In genomic region chr8:92132949-92133348, GRCm38 (mm10) we compare ENCODE assay signal across 15 mouse cellular contexts.
DNase-seq lines count a peak whose midpoint lies in the region; ATAC-seq and TF ChIP-seq lines count a peak whose summit lies in the region.
"Had no signal": no experiment of that assay in that cellular context is flagged by ENCODE, and none has a peak within 500 bp of the region (broad histone marks: within the 10 kb centered on the region; RNA-seq: fewer than 3 reads in every experiment).

No protein-coding gene starts in this region.

- TF ChIP-seq EP300 in ES-Bruce4 (IDR thresholded peaks at IDR 0.05; ENCODE audit: insufficient read depth, low read depth, low read length): 0 out of 2 replicates have a peak, but pooled peaks have one; percentile 32

- no peak for DNase-seq in forebrain, embryonic 11.5 days (ENCODE audit: low spot score)
- DNase-seq in hindbrain, embryonic 11.5 days (ENCODE audit: low spot score): no peak
- no peak for DNase-seq in midbrain, embryonic 14.5 days
- no peak for DNase-seq in cerebellum, adult 9-11 months
- DNase-seq in thymus, postnatal 25 days: no peak
- no peak for DNase-seq in ovary, postnatal 36 days (ENCODE audit: low spot score)
- DNase-seq: adrenal gland, postnatal 10 days; cerebellum, adult 2 months; embryo, embryonic 11 days; kidney, adult 8-10 months; thymus, postnatal 4 days had no signal

- H3K36me3 ChIP-seq in forebrain, embryonic 11.5 days (ENCODE audit: control insufficient read depth, insufficient read depth, low read length): no peaks in the 10 kb centered on the region
- no peaks in the 10 kb centered on the region for H3K36me3 ChIP-seq in forebrain, embryonic 16.5 days (ENCODE audit: control insufficient read depth, insufficient read depth)
- H3K36me3 ChIP-seq in ES-Bruce4 (ENCODE audit: control insufficient read depth, insufficient read depth, low read length, poor library complexity, severe bottlenecking): no peaks in the 10 kb centered on the region
- H3K36me3 ChIP-seq in hindbrain, embryonic 11.5 days (ENCODE audit: control insufficient read depth, insufficient read depth, low read length): no peaks in the 10 kb centered on the region
- H3K36me3 ChIP-seq in midbrain, embryonic 14.5 days (ENCODE audit: control insufficient read depth, insufficient read depth, low read length): no peaks in the 10 kb centered on the region
- H3K36me3 ChIP-seq: heart, embryonic 15.5 days had no signal

- H3K9ac ChIP-seq in forebrain, embryonic 11.5 days (ENCODE audit: low read length): no peak overlapping the region; the same call in 1 of the 2 replicates
- no peak overlapping the region for H3K9ac ChIP-seq in forebrain, embryonic 16.5 days (replicated peaks; ENCODE audit: low read depth, low read length)
- peak overlapping the region; percentile 53 for H3K9ac ChIP-seq in ES-Bruce4 (ENCODE audit: low read depth, poor library complexity, severe bottlenecking)
- H3K9ac ChIP-seq in hindbrain, embryonic 11.5 days (ENCODE audit: low read depth, low read length): no peak overlapping the region
- H3K9ac ChIP-seq in midbrain, embryonic 14.5 days (replicated peaks; ENCODE audit: low read length): no peak overlapping the region; the same call in 1 of the 2 replicates
- H3K9ac ChIP-seq: heart, embryonic 15.5 days had no signal

- H3K4me3 ChIP-seq in forebrain, embryonic 11.5 days (ENCODE audit: low read depth, low read length): no peak overlapping the region
- no peak overlapping the region for H3K4me3 ChIP-seq in forebrain, embryonic 16.5 days (replicated peaks; ENCODE audit: low read length)
- H3K4me3 ChIP-seq in ES-Bruce4 (ENCODE audit: low read depth, low read length): no peak overlapping the region
- H3K4me3 ChIP-seq in hindbrain, embryonic 11.5 days (ENCODE audit: low read depth, low read length): no peak overlapping the region
- no peak overlapping the region for H3K4me3 ChIP-seq in midbrain, embryonic 14.5 days (replicated peaks; ENCODE audit: low read depth, low read length)
- H3K4me3 ChIP-seq: heart, embryonic 15.5 days had no signal

- TF ChIP-seq CTCF in ES-Bruce4 (IDR thresholded peaks at IDR 0.05; ENCODE audit: low read depth, low read length): no peak

- no peaks in the 10 kb centered on the region for H3K9me3 ChIP-seq in forebrain, embryonic 11.5 days (ENCODE audit: control insufficient read depth, low read length)
- H3K9me3 ChIP-seq in forebrain, embryonic 16.5 days (ENCODE audit: control insufficient read depth, low read length): 0 out of 2 replicates have a peak, but pooled peaks cover 3% of the 10 kb centered on the region
- H3K9me3 ChIP-seq in ES-Bruce4 (replicated peaks; ENCODE audit: control insufficient read depth, insufficient read depth, low read length, poor library complexity, severe bottlenecking): peaks cover 4% of the 10 kb centered on the region; the same call in 1 of the 2 replicates
- H3K9me3 ChIP-seq in hindbrain, embryonic 11.5 days (ENCODE audit: control insufficient read depth, low read length): no peaks in the 10 kb centered on the region
- no peaks in the 10 kb centered on the region for H3K9me3 ChIP-seq in midbrain, embryonic 14.5 days (ENCODE audit: control insufficient read depth, low read length)
- H3K9me3 ChIP-seq: heart, embryonic 15.5 days had no signal

- 15% methylated on average over 4 of the region's 4 CpGs for WGBS in forebrain, embryonic 11.5 days
- 21% methylated on average over 4 of the region's 4 CpGs for WGBS in forebrain, embryonic 16.5 days
- 15% methylated on average over 4 of the region's 4 CpGs for WGBS in hindbrain, embryonic 11.5 days
- 16% methylated on average over 4 of the region's 4 CpGs for WGBS in midbrain, embryonic 14.5 days

- H3K27ac ChIP-seq in forebrain, embryonic 11.5 days (ENCODE audit: low read depth, low read length): no peak overlapping the region
- no peak overlapping the region for H3K27ac ChIP-seq in forebrain, embryonic 16.5 days (ENCODE audit: low read length)
- H3K27ac ChIP-seq in ES-Bruce4 (ENCODE audit: insufficient read depth, low read length): peak overlapping the region; percentile 94
- peak overlapping the region; percentile 88 for H3K27ac ChIP-seq in hindbrain, embryonic 11.5 days (ENCODE audit: low read depth, low read length)
- H3K27ac ChIP-seq in midbrain, embryonic 14.5 days (replicated peaks; ENCODE audit: low read depth, low read length): peak overlapping the region; percentile 39; the same call in 1 of the 2 replicates
- H3K27ac ChIP-seq: heart, embryonic 15.5 days; stomach, postnatal 0 days had no signal

- no peak for ATAC-seq in forebrain, embryonic 11.5 days (replicated peaks; ENCODE audit: low FRiP score)
- ATAC-seq in forebrain, embryonic 16.5 days: no peak
- no peak for ATAC-seq in hindbrain, embryonic 11.5 days (ENCODE audit: low FRiP score)
- ATAC-seq in midbrain, embryonic 14.5 days (ENCODE audit: low FRiP score, low TSS enrichment): no peak

- peak overlapping the region; percentile 42; the same call in 1 of the 2 replicates for H3K4me2 ChIP-seq in forebrain, embryonic 11.5 days (ENCODE audit: low read depth, low read length, severe bottlenecking)
- H3K4me2 ChIP-seq in forebrain, embryonic 16.5 days (ENCODE audit: low read length): no peak overlapping the region
- no peak overlapping the region for H3K4me2 ChIP-seq in hindbrain, embryonic 11.5 days (replicated peaks; ENCODE audit: low read depth, low read length)
- H3K4me2 ChIP-seq in midbrain, embryonic 14.5 days (ENCODE audit: low read length): no peak overlapping the region
- H3K4me2 ChIP-seq: heart, embryonic 15.5 days had no signal

- H3K27me3 ChIP-seq in forebrain, embryonic 11.5 days (ENCODE audit: control insufficient read depth, insufficient read depth, low read length): peaks cover 62% of the 10 kb centered on the region
- peaks cover 4% of the 10 kb centered on the region; the same call in 1 of the 2 replicates for H3K27me3 ChIP-seq in forebrain, embryonic 16.5 days (replicated peaks; ENCODE audit: control insufficient read depth, insufficient read depth, low read length)
- no peaks in the 10 kb centered on the region for H3K27me3 ChIP-seq in ES-Bruce4 (ENCODE audit: control insufficient read depth, insufficient read depth, low read length, poor library complexity, severe bottlenecking)
- H3K27me3 ChIP-seq in hindbrain, embryonic 11.5 days (ENCODE audit: control insufficient read depth, insufficient read depth, low read length): peaks cover 2% of the 10 kb centered on the region; the same call in 1 of the 2 replicates
- peaks cover 4% of the 10 kb centered on the region; the same call in 1 of the 2 replicates for H3K27me3 ChIP-seq in midbrain, embryonic 14.5 days (ENCODE audit: control insufficient read depth, insufficient read depth, low read length)

- TF ChIP-seq POLR2A in ES-Bruce4 (IDR thresholded peaks at IDR 0.05; ENCODE audit: insufficient read depth, low read length): no peak

- H3K4me1 ChIP-seq in forebrain, embryonic 11.5 days (replicated peaks; ENCODE audit: control insufficient read depth, insufficient read depth, low read length): peaks cover 24% of the 10 kb centered on the region
- H3K4me1 ChIP-seq in forebrain, embryonic 16.5 days (replicated peaks; ENCODE audit: control insufficient read depth, insufficient read depth, low read length): peaks cover 28% of the 10 kb centered on the region
- peaks cover 2% of the 10 kb centered on the region for H3K4me1 ChIP-seq in ES-Bruce4 (ENCODE audit: control insufficient read depth, insufficient read depth, low read length)
- peaks cover 4% of the 10 kb centered on the region; the same call in 1 of the 2 replicates for H3K4me1 ChIP-seq in hindbrain, embryonic 11.5 days (replicated peaks; ENCODE audit: control insufficient read depth, insufficient read depth, low read length)
- peaks cover 16% of the 10 kb centered on the region for H3K4me1 ChIP-seq in midbrain, embryonic 14.5 days (ENCODE audit: control insufficient read depth, insufficient read depth, low read length)

Comparison
In these comparisons a context has a peak if more than half of its experiments do, and no peak if none do; other contexts are left out.
1. H3K27ac ChIP-seq: peak in ES-Bruce4 (single experiment), hindbrain, embryonic 11.5 days (single experiment) and midbrain, embryonic 14.5 days (single experiment); none in forebrain, embryonic 11.5 days (single experiment) and forebrain, embryonic 16.5 days (single experiment).